Mouse (Mus musculus): ENCODE results near the gene Hgfac.

Gene Hgfac

GRCm38 (mm10) chr5:35041268-35041829 lies at the start of gene Hgfac:
Gene Hgfac, plus strand, starts transcription at chr5:35041509.
- peak in 1 of 2 experiments; percentile 52 for DNase-seq (ENCODE audit: low spot score in 2 of 2)

- peak; percentile 46 to 66 for DNase-seq (ENCODE audit: low spot score in 2 of 2)
Observed at GRCm38 (mm10) chr5:34998754-34999153, 42.6 kb upstream of the Hgfac start.

- DNase-seq (ENCODE audit: low spot score in 2 of 2), result peak; percentile 44 to 62
Observed at GRCm38 (mm10) chr5:34999281-34999680, 42.0 kb upstream of the Hgfac start.

- no peak for DNase-seq (ENCODE audit: low spot score in 2 of 2)
Observed at GRCm38 (mm10) chr5:35000323-35000722, 41.0 kb upstream of the Hgfac start.

- no peak for DNase-seq (ENCODE audit: low spot score in 2 of 2)
Observed at GRCm38 (mm10) chr5:35001144-35001543, 40.2 kb upstream of the Hgfac start.

- DNase-seq (ENCODE audit: low spot score in 2 of 2), result no peak
Observed at GRCm38 (mm10) chr5:35003611-35004162, 37.6 kb upstream of the Hgfac start.

GRCm38 (mm10) chr5:35004769-35005168 lies 36.5 kb upstream of the Hgfac start:
- DNase-seq (ENCODE audit: low spot score in 2 of 2), result no peak

- DNase-seq (ENCODE audit: low spot score in 2 of 2), result no peak
Observed at GRCm38 (mm10) chr5:35005659-35006058, 35.6 kb upstream of the Hgfac start.

GRCm38 (mm10) chr5:35006599-35006998 lies 34.7 kb upstream of the Hgfac start:
- no peak for DNase-seq (ENCODE audit: low spot score in 2 of 2)

GRCm38 (mm10) chr5:35009163-35009562 lies 32.1 kb upstream of the Hgfac start:
- DNase-seq (ENCODE audit: low spot score in 2 of 2), result no peak

- DNase-seq (ENCODE audit: low spot score in 2 of 2), result no peak
Observed at GRCm38 (mm10) chr5:35010656-35011055, 30.7 kb upstream of the Hgfac start.

- no peak for DNase-seq (ENCODE audit: low spot score in 2 of 2)
Observed at GRCm38 (mm10) chr5:35011156-35011923, 30.0 kb upstream of the Hgfac start.

GRCm38 (mm10) chr5:35014036-35014435 lies 27.3 kb upstream of the Hgfac start:
- no peak for DNase-seq (ENCODE audit: low spot score in 2 of 2)

GRCm38 (mm10) chr5:35019673-35020300 lies 21.5 kb upstream of the Hgfac start:
- DNase-seq (ENCODE audit: low spot score in 2 of 2), result no peak

- DNase-seq (ENCODE audit: low spot score in 2 of 2), result no peak
Observed at GRCm38 (mm10) chr5:35020410-35021241, 20.7 kb upstream of the Hgfac start.

GRCm38 (mm10) chr5:35024975-35025374 lies 16.3 kb upstream of the Hgfac start:
- peak; percentile 62 to 73 for DNase-seq (ENCODE audit: low spot score in 2 of 2)

- DNase-seq (ENCODE audit: low spot score in 2 of 2), result no peak
Observed at GRCm38 (mm10) chr5:35029303-35029702, 12.0 kb upstream of the Hgfac start.

GRCm38 (mm10) chr5:35029755-35030154 lies 11.6 kb upstream of the Hgfac start:
- DNase-seq (ENCODE audit: low spot score in 2 of 2), result no peak

GRCm38 (mm10) chr5:35033068-35033467 lies 8.2 kb upstream of the Hgfac start:
- DNase-seq (ENCODE audit: low spot score in 2 of 2), result peak; percentile 59 to 76

- DNase-seq (ENCODE audit: low spot score in 2 of 2), result no peak
Observed at GRCm38 (mm10) chr5:35033619-35034018, 7.7 kb upstream of the Hgfac start.

- DNase-seq (ENCODE audit: low spot score in 2 of 2), result no peak
Observed at GRCm38 (mm10) chr5:35035141-35035540, 6.2 kb upstream of the Hgfac start.

- DNase-seq (ENCODE audit: low spot score in 2 of 2), result no peak
Observed at GRCm38 (mm10) chr5:35035795-35036194, 5.5 kb upstream of the Hgfac start.

All from urinary bladder, postnatal 36 days (tissue).